Mouse (Mus musculus): ENCODE results near the gene Zdhhc7. TPM values are rescaled to one million over a fixed set of nuclear protein-coding genes. Genes with fewer than 3 reads are reported as not detected.

Zdhhc7 gene
- total RNA-seq, 2 experiments from 2014 or later = 40.3 to 55.6 TPM

DNA sequence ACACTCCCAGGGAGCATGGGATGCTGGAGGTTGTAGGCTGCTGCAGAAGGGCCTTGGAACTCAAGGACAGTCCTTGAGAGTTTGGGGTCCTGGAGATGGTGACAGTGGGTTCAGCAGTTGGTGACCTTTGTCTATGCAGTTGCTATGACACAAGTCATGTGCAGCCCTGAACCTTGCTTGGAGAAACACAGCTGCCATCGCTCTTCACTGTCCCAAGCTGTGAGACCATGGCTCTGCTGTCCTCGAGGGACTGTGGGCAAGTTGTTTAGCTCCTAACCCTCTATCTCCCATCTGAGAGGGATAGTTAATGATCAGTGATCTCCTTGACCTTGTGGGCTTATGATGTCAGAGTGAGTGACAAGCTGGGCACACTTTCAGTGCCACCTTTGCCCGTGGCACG lies 64.7 kb downstream of the Zdhhc7 start:
- DNase-seq = peak in 1 of 2 experiments; percentile 20

DNA sequence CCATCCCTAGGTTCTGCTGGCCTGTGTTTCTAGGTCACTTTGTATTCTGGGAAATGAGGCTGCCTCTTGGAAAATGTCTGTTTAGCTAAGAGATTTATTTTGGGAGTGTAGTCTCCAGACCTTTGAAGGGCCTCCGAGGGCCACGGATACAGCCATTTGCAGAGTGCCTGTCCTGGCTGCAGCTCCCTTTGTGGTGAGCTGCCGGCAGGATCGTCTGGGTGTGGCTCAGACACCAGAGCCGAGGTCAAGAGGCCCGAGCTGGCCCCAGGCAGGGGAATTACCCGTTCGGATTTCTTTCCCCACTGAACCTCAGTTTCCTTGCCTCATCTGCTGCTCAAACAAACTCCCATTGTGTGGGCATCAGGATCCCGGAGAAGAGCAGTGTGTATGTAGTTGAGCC lies 65.2 kb downstream of the Zdhhc7 start:
- peak; percentile 42 to 55 for DNase-seq

DNA sequence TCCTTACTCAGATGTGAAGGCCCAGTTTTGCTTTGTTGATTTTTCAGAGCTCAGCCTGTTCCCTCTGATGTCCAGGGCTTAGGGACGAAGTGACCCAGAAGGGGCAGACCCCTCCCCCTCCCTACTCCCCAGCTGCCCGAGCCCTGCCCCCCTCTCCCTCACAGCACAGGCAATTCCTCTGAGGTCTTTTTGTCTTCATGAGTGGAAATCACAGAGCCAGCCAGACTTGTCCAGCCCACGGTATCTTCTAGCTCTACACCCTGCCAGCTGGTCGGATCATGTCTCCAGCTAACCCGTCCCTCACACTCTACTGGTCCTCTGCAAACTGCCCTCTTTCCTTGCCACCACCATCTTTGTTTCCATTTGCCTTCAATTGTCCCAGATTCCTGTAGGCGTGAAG lies 66.8 kb downstream of the Zdhhc7 start:
- no peak for DNase-seq

DNA sequence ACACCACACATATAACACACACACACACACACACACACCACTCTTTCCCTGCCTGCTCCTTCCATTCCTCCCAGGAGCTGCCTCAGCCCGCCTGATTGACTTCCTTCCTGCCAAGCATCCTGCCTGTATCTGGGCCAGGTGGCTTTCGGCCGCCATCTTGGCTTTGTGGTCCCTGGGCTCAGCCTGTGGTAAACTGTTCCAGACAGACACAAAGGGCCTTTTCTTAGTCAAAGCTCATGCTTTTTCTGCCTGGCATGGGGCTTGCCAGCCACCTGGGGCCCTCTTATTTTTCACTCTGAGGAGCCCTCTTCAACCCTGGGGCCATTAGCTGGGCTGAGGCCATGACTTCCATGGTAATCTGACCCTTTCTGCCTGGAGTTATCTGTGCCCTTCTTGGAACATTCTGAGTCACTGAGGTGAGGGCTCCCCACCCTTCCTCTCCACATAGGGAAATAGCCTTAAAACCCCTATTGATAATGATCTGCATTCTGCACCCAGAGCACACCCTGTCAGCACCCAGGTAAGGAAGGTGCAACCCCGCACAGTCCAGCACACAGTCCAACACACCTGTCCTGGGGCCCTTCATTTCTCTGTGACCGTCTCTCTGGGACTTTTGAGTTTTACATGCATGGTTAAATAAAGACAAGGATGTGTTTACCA lies 68.6 kb downstream of the Zdhhc7 start:
- no peak for DNase-seq

Other genes starting within 250 kb of the Zdhhc7 start
- gene Klhl36, start 239.2 kb downstream of the Zdhhc7 start, total RNA-seq (2021) = 1 to 10 TPM; 5.0 to 10.0 TPM
- gene Usp10, start 191.1 kb downstream of the Zdhhc7 start, total RNA-seq (2021) = 100 to 1,000 TPM; 100 to 113 TPM
- gene Gm20388, start 190.6 kb downstream of the Zdhhc7 start, total RNA-seq (2021) = 1 to 10 TPM; 2.4 to 7.4 TPM
- 10 to 100 TPM in 1 of 2 experiments, 1 to 10 TPM in 1; 7.8 to 19.4 TPM for gene Crispld2, start 109.0 kb downstream of the Zdhhc7 start, total RNA-seq (2021)
- 100 to 1,000 TPM in 1 of 2 experiments, 10 to 100 TPM in 1; 77.7 to 152 TPM for gene 6430548M08Rik, start 12.7 kb upstream of the Zdhhc7 start, total RNA-seq (2021)
- gene Fam92b, start 76.0 kb upstream of the Zdhhc7 start, total RNA-seq (2021) = 1 to 10 TPM in 1 of 2 experiments, under 1 TPM in 1; 0.53 to 1.2 TPM
- gene Gse1, start 127.0 kb upstream of the Zdhhc7 start, total RNA-seq (2021) = 10 to 100 TPM; 25.9 to 30.2 TPM